Mouse (Mus musculus) C2C12 (cell line): ENCODE measurements at regions not wholly inside any gene's neighbourhood (a gene's known extent, or its start where the extent isn't known, plus 50 kb on each side); places are given as distances from the start of the nearest gene placed in this dataset.
A peak's percentile ranks its signal among the peaks of the same experiment; 100 is the strongest.

ENCODE experiments used
- H3K27me3 ChIP-seq: one replicate; pipeline ENCODE4 v1.6.1; 2011; ENCODE audit not compliant: control insufficient read depth, insufficient read depth, insufficient read length
- H3K36me3 ChIP-seq: one replicate; pipeline ENCODE4 v1.6.1; 2011; ENCODE audit not compliant: control insufficient read depth, insufficient read depth
- H3K4me3 ChIP-seq: one replicate; pipeline ENCODE4 v1.5.1; 2011; ENCODE audit warnings: mild to moderate bottlenecking, control low read depth; ENCODE audit not compliant: poor library complexity, insufficient read depth, severe bottlenecking
- H3K79me2 ChIP-seq: one replicate; pipeline ENCODE4 v1.6.1; 2011; ENCODE audit not compliant: control insufficient read depth, insufficient read depth
- H3K79me3 ChIP-seq: one replicate; pipeline ENCODE4 v1.6.1; 2011; ENCODE audit warnings: low read depth, control low read depth
- H3ac ChIP-seq: one replicate; pipeline ENCODE3; 2011; ENCODE audit warnings: low read depth; ENCODE audit not compliant: control insufficient read depth, insufficient read length
- CEBPB ChIP-seq: IDR thresholded peaks from one replicate; pipeline ENCODE4 v1.6.1; 2011; ENCODE audit warnings: low read depth, mild to moderate bottlenecking, control low read depth, moderate library complexity
- CTCF ChIP-seq: IDR thresholded peaks from one replicate; pipeline ENCODE4 v1.5.1; 2011; ENCODE audit not compliant: control insufficient read depth, insufficient read depth, insufficient read length
- FOSL1 ChIP-seq: IDR thresholded peaks from one replicate; pipeline ENCODE4 v1.8.0; 2011; ENCODE audit warnings: mild to moderate bottlenecking, low read length; ENCODE audit not compliant: poor library complexity, insufficient read depth, severe bottlenecking
- MAX ChIP-seq: IDR thresholded peaks from one replicate; pipeline ENCODE4 v1.6.1; 2011; ENCODE audit warnings: mild to moderate bottlenecking, control low read depth
- MYOD1 ChIP-seq: IDR thresholded peaks from one replicate; pipeline ENCODE4 v1.6.1; 2011; ENCODE audit warnings: low read depth; ENCODE audit not compliant: control insufficient read depth, insufficient read length
- MYOG ChIP-seq: IDR thresholded peaks from one replicate; pipeline ENCODE4 v1.6.1; 2011; ENCODE audit not compliant: control insufficient read depth, insufficient read length; ENCODE audit errors: extremely low read depth
- USF1 ChIP-seq: IDR thresholded peaks from one replicate; pipeline ENCODE4 v1.6.1; 2011; ENCODE audit warnings: low read depth, mild to moderate bottlenecking, control low read depth, moderate library complexity

DNA sequence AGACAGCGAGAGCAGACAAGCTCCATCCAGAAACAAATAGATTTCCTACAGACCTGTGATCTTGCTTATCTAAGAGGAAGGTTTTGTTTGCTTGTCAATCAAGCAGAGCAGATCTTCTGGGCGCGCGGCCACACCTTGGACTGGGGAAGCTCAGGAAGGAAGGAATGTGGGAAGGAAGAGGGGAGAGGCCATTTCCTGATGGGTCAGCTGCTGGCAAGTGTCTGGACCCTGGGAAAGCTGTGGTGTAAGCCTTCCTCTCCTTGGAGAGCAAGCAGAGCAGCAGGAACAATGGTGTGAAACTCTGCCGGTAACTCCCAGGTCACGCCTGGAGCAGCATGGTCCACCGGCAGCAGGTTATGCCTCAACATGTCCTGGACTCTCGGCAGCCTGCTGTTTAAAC is 287.7 kb upstream of the Actbl2 start:
- Histone ChIP-seq H3ac (no peak overlapping the region), H3K4me3 (no peak overlapping the region), H3K79me3 (no peaks in the 10 kb centered on the region), H3K27me3 (no peaks in the 10 kb centered on the region), H3K79me2 (no peaks in the 10 kb centered on the region), H3K36me3 (no peaks in the 10 kb centered on the region)
- TF ChIP-seq FOSL1 (no peak), MAX (no peak), CTCF (no peak), MYOG (no peak), CEBPB (no peak), MYOD1 (no peak), USF1 (no peak)

DNA sequence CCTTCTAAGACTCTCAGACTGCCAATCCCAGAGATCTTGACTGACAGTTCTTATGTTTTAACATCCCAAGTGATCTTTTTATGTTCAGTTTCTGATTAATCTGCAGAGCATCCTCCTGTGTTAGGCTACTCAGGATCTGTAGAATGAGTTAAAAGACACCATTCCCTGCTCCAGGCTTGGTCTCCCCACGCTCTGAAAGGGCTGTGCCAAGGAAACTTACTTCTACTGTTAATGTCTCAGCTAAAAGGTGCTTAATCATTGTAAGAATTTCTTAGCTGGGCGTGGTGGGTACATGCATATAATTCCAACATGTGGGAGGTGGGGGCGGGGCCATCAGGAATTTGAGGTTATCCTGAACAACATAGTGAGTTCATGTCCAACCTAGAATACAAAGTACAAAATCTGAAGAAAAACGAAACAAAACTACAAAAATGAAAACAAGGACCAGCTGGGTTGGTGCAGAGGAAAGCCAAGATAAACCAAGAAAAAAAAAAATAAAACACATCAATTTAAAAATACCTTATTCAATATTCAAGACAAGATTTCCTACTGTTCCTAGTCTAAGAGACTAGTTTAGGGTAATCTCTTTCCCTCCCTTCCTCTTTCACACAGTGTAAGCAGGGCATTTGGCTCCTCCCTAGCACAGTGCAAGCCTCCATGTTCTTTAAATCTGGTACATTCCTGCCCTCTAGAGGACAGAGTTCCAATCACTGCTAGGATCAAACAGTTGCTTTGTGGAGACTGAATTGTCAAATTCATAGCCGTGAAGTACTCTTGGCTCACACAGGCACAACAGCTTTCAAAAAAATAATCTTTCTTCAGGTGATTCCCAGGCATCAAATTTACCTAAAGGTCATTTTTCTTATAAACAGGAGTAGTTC is 286.9 kb upstream of the Actbl2 start:
- H3K27me3 ChIP-seq, result no peaks in the 10 kb centered on the region
- H3K79me3 ChIP-seq, result no peaks in the 10 kb centered on the region
- H3ac ChIP-seq, result no peak overlapping the region
- no peak overlapping the region for H3K4me3 ChIP-seq
- TF ChIP-seq FOSL1, result no peak
- TF ChIP-seq MAX, result no peak
- no peak for TF ChIP-seq CEBPB
- no peak for TF ChIP-seq CTCF
- TF ChIP-seq MYOD1, result no peak
- TF ChIP-seq USF1, result no peak
- no peak for TF ChIP-seq MYOG
- no peaks in the 10 kb centered on the region for H3K36me3 ChIP-seq
- H3K79me2 ChIP-seq, result no peaks in the 10 kb centered on the region

DNA sequence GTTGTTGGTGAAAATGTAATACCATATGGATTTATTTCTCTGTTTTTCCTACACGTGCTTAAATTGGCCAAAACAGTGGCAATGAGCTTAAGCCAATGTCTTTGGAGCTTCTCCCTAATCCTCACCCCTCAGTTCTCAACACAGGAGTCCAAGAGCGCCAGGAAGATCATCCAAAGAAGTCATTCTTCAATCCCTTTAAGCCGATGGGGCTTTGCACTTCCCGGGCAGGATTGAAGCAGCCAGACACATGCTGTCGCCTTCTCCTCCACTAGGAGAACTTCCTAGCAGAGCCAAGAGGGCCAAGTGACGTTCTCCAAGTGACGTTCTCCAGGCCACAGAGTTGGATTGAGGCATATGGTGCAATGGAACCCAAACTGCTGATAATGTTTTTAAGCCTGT is 286.3 kb upstream of the Actbl2 start:
- no peaks in the 10 kb centered on the region for H3K36me3 ChIP-seq
- no peaks in the 10 kb centered on the region for H3K79me3 ChIP-seq
- no peak for TF ChIP-seq FOSL1
- no peak for TF ChIP-seq CTCF
- no peak for TF ChIP-seq CEBPB
- no peak for TF ChIP-seq MYOG
- TF ChIP-seq USF1, result no peak
- no peak for TF ChIP-seq MYOD1
- TF ChIP-seq MAX, result no peak
- no peak overlapping the region for H3K4me3 ChIP-seq
- H3ac ChIP-seq, result no peak overlapping the region
- no peaks in the 10 kb centered on the region for H3K79me2 ChIP-seq
- H3K27me3 ChIP-seq, result no peaks in the 10 kb centered on the region

DNA sequence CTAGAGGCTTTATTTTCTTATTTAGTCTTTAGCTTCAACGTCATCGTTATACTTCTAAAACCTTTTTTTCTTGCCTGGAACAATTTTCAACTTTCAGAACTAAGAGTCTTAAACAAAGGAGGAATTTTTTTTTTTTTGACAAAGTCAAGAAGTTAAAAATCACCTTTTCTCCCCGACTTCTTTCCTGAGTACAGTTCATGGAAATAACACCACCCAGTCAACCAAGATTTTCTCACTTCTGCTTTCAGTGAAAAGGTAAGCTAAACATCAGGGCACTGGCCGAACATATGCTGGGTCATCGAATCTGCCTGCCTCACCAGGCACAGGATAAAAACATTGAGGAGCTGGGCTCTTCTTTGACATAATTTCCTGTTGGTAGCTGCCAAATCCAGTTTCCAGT is 277.4 kb upstream of the Actbl2 start:
- no peaks in the 10 kb centered on the region for H3K36me3 ChIP-seq
- no peak overlapping the region for H3ac ChIP-seq
- TF ChIP-seq MAX (no peak), CEBPB (no peak), USF1 (no peak), MYOD1 (no peak), FOSL1 (no peak), MYOG (no peak)
- no peaks in the 10 kb centered on the region for H3K27me3 ChIP-seq
- no peaks in the 10 kb centered on the region for H3K79me3 ChIP-seq
- H3K79me2 ChIP-seq, result no peaks in the 10 kb centered on the region
- no peak overlapping the region for H3K4me3 ChIP-seq

DNA sequence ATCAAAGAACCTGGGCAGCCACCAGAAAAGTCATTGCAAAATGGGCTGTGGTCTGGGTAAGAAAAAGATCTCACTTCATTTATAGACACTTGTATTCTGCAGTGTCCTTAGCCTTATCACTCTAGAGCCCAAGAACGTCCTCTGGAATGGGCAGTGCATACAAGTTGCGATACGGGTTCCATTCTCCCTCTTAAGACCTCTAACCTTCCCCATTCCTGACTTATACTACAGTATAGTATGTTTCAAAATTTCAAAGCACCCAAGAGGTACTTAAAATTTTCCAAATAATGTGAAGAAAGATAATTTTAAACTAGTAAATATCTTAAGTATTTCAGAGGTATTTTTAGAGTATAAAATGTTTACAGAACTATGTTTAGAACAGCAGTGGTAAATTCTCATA is 276.8 kb upstream of the Actbl2 start:
- Histone ChIP-seq H3K79me2 (no peaks in the 10 kb centered on the region), H3K36me3 (no peaks in the 10 kb centered on the region), H3K4me3 (no peak overlapping the region), H3K27me3 (no peaks in the 10 kb centered on the region), H3ac (no peak overlapping the region), H3K79me3 (no peaks in the 10 kb centered on the region)
- TF ChIP-seq CEBPB, result no peak
- TF ChIP-seq USF1, result no peak
- TF ChIP-seq MAX, result no peak
- TF ChIP-seq MYOG, result no peak
- no peak for TF ChIP-seq CTCF
- no peak for TF ChIP-seq FOSL1
- no peak for TF ChIP-seq MYOD1

DNA sequence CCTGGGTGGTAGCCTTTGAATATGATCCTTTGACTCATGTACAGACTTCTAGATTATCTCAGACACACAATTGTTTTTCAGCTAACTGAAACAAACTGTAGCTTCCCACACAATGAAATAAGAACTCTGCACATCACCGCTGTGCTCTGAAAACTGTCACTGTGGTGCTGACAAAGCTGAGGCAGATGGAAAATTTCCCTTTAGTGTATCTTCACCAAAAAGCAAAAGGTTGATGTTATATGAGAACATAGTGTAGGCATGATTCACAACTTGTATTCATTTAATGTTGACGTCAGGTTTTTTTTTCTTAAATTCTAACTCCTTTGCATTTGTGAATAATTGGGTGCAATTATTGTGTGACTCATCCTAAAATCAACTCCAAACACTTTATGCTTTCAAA is 264.1 kb upstream of the Actbl2 start:
- Histone ChIP-seq H3ac (no peak overlapping the region), H3K79me2 (no peaks in the 10 kb centered on the region)
- peak; percentile 57 for TF ChIP-seq MYOD1
- no peak for TF ChIP-seq MYOG

More for the DNA sequence above, 264.1 kb upstream of the Actbl2 start:
- Histone ChIP-seq H3K36me3 (no peaks in the 10 kb centered on the region), H3K27me3 (no peaks in the 10 kb centered on the region), H3K4me3 (no peak overlapping the region), H3K79me3 (no peaks in the 10 kb centered on the region)
